Mouse (Mus musculus): ENCODE measurements at regions not wholly inside any gene's neighbourhood (a gene's known extent, or its start where the extent isn't known, plus 50 kb on each side); places are given as distances from the start of the nearest gene placed in this dataset.

- no peaks in the 10 kb centered on the region for H3K27me3 ChIP-seq (ENCODE audit: control insufficient read depth, insufficient read depth, low read length)
- no peak for TF ChIP-seq CTCF (IDR thresholded peaks at IDR 0.05; ENCODE audit: borderline replicate concordance, control insufficient read depth, extremely low read depth, insufficient read depth, low read length, poor library complexity)
- whole genome bisulfite sequencing: 82% methylated on average over 10 of the region's 10 CpGs
- H3K4me1 ChIP-seq (replicated peaks; ENCODE audit: control insufficient read depth, insufficient read depth, low read length): no peaks in the 10 kb centered on the region
- no peak overlapping the region for H3K4me3 ChIP-seq (ENCODE audit: control insufficient read depth, insufficient read depth, low read length)
- no peaks in the 10 kb centered on the region for H3K36me3 ChIP-seq (ENCODE audit: control insufficient read depth, insufficient read depth, low read length)
- no peak for DNase-seq
- no peak overlapping the region for H3K27ac ChIP-seq (ENCODE audit: control insufficient read depth, insufficient read depth, low read length)
These were observed 59.0 kb upstream of the Cd180 start for GRCm38 (mm10) chr13:102634236-102634957.

GRCm38 (mm10) chr13:102636032-102636431 lies 57.3 kb upstream of the Cd180 start:
- TF ChIP-seq POLR2A (IDR thresholded peaks at IDR 0.05; ENCODE audit: control insufficient read depth, extremely low read depth, insufficient read depth, low read length, poor library complexity) (no peak), CTCF (IDR thresholded peaks at IDR 0.05; ENCODE audit: borderline replicate concordance, control insufficient read depth, extremely low read depth, insufficient read depth, low read length, poor library complexity) (no peak)
- 91% methylated on average over 8 of the region's 8 CpGs for WGBS
- Histone ChIP-seq H3K4me1 (replicated peaks; ENCODE audit: control insufficient read depth, insufficient read depth, low read length) (no peaks in the 10 kb centered on the region), H3K36me3 (ENCODE audit: control insufficient read depth, insufficient read depth, low read length) (no peaks in the 10 kb centered on the region), H3K27me3 (ENCODE audit: control insufficient read depth, insufficient read depth, low read length) (no peaks in the 10 kb centered on the region), H3K4me3 (ENCODE audit: control insufficient read depth, insufficient read depth, low read length) (no peak overlapping the region), H3K27ac (ENCODE audit: control insufficient read depth, insufficient read depth, low read length) (no peak overlapping the region)
- DNase-seq: no peak

GRCm38 (mm10) chr13:102637059-102637458 lies 56.3 kb upstream of the Cd180 start:
- peaks cover 2% of the 10 kb centered on the region; the same call in 1 of the 2 replicates for H3K4me1 ChIP-seq (replicated peaks; ENCODE audit: control insufficient read depth, insufficient read depth, low read length)
- H3K27ac ChIP-seq (ENCODE audit: control insufficient read depth, insufficient read depth, low read length): no peak overlapping the region
- no peaks in the 10 kb centered on the region for H3K36me3 ChIP-seq (ENCODE audit: control insufficient read depth, insufficient read depth, low read length)
- TF ChIP-seq CTCF (IDR thresholded peaks at IDR 0.05; ENCODE audit: borderline replicate concordance, control insufficient read depth, extremely low read depth, insufficient read depth, low read length, poor library complexity): no peak
- WGBS: 85% methylated on average over 5 of the region's 5 CpGs
- H3K27me3 ChIP-seq (ENCODE audit: control insufficient read depth, insufficient read depth, low read length): no peaks in the 10 kb centered on the region
- no peak overlapping the region for H3K4me3 ChIP-seq (ENCODE audit: control insufficient read depth, insufficient read depth, low read length)
- DNase-seq: no peak

- whole genome bisulfite sequencing: 97% methylated on average over 9 of the region's 9 CpGs
- no peak for TF ChIP-seq CTCF (IDR thresholded peaks at IDR 0.05; ENCODE audit: borderline replicate concordance, control insufficient read depth, extremely low read depth, insufficient read depth, low read length, poor library complexity)
- no peak for TF ChIP-seq POLR2A (IDR thresholded peaks at IDR 0.05; ENCODE audit: control insufficient read depth, extremely low read depth, insufficient read depth, low read length, poor library complexity)
- Histone ChIP-seq H3K4me1 (replicated peaks; ENCODE audit: control insufficient read depth, insufficient read depth, low read length) (peaks cover 2% of the 10 kb centered on the region; the same call in 1 of the 2 replicates), H3K36me3 (ENCODE audit: control insufficient read depth, insufficient read depth, low read length) (no peaks in the 10 kb centered on the region), H3K4me3 (ENCODE audit: control insufficient read depth, insufficient read depth, low read length) (no peak overlapping the region), H3K27ac (ENCODE audit: control insufficient read depth, insufficient read depth, low read length) (no peak overlapping the region), H3K27me3 (ENCODE audit: control insufficient read depth, insufficient read depth, low read length) (no peaks in the 10 kb centered on the region)
- DNase-seq: no peak
These were observed 53.7 kb upstream of the Cd180 start for GRCm38 (mm10) chr13:102639651-102640050.

GRCm38 (mm10) chr13:102640171-102640570 lies 53.2 kb upstream of the Cd180 start:
- H3K27ac ChIP-seq (ENCODE audit: control insufficient read depth, insufficient read depth, low read length): no peak overlapping the region
- peaks cover 3% of the 10 kb centered on the region; the same call in 1 of the 2 replicates for H3K4me1 ChIP-seq (replicated peaks; ENCODE audit: control insufficient read depth, insufficient read depth, low read length)
- TF ChIP-seq POLR2A (IDR thresholded peaks at IDR 0.05; ENCODE audit: control insufficient read depth, extremely low read depth, insufficient read depth, low read length, poor library complexity) (no peak), CTCF (IDR thresholded peaks at IDR 0.05; ENCODE audit: borderline replicate concordance, control insufficient read depth, extremely low read depth, insufficient read depth, low read length, poor library complexity) (no peak)
- no peak overlapping the region for H3K4me3 ChIP-seq (ENCODE audit: control insufficient read depth, insufficient read depth, low read length)
- WGBS: 93% methylated on average over 3 of the region's 3 CpGs
- H3K36me3 ChIP-seq (ENCODE audit: control insufficient read depth, insufficient read depth, low read length): no peaks in the 10 kb centered on the region
- no peaks in the 10 kb centered on the region for H3K27me3 ChIP-seq (ENCODE audit: control insufficient read depth, insufficient read depth, low read length)
- DNase-seq: no peak
